Mouse (Mus musculus) kidney, adult 2 months (tissue): ENCODE measurements at regions not wholly inside any gene's neighbourhood (a gene's known extent, or its start where the extent isn't known, plus 50 kb on each side); places are given as distances from the start of the nearest gene placed in this dataset.

Experiments
- CTCF ChIP-seq: fragments of 200-500 bp; conservative IDR thresholded peaks from 2 replicates; pipeline ENCODE4 v1.5.1; 2011; ENCODE audit warnings: low read depth, mild to moderate bottlenecking, control low read depth, low read length, moderate library complexity, mixed read lengths; ENCODE audit not compliant: insufficient read depth, insufficient read length
- POLR2A ChIP-seq: fragments of 200-500 bp; IDR thresholded peaks from one replicate; pipeline ENCODE4 v1.6.1; 2011; ENCODE audit warnings: low read depth, low read length, control low read depth

DNA sequence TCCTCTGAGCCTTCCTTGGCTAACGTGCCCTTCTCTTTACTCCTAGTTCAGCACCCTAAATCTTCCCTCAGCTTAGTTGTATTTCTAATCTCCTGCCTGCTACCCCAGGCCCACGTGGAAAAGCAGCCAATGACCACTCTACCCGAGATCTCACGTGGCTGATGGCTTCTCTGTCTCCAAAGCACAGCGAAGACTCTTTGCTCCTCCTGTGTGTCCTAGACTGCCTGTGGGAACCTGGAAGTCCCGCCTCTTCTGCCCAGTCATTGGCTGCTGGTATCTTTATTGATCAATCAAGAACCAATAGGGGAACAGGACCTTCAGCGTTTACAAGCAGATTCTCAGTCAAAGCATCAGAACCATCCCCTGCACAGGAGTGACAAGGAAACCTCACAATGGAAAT, 54.8 kb downstream of the Gm19935 start:
- TF ChIP-seq CTCF (no peak), POLR2A (no peak)
